Mouse (Mus musculus) limb, embryonic 14.5 days (tissue): ENCODE results near the gene Ttc21a. TPM values are rescaled to one million over a fixed set of nuclear protein-coding genes. Genes with fewer than 3 reads are reported as not detected.

ENCODE experiments used
- ATAC-seq: fragments of 200-750 bp; cut with Nextera tagmentation; 2 replicates; pipeline ENCODE4 v1.8.0; 2017; ENCODE audit warnings: low read depth, moderate number of reproducible peaks, moderate TSS enrichment; ENCODE audit not compliant: low FRiP score
- DNase-seq: peaks from one replicate; pipeline ENCODE4 v3.0.0-alpha.2; 2015; ENCODE audit warnings: low spot score
- H3K27ac ChIP-seq: fragments of 300-500 bp; sonication (generic); replicated peaks from 2 replicates; pipeline ENCODE4 v1.5.1; 2014; ENCODE audit warnings: low read depth, mild to moderate bottlenecking, low read length, moderate library complexity, mixed read lengths
- H3K27me3 ChIP-seq: fragments of 300-500 bp; sonication (generic); 2 replicates; pipeline ENCODE4 v1.6.1; 2014; ENCODE audit warnings: low read length, mixed read lengths; ENCODE audit not compliant: control insufficient read depth, insufficient read depth
- H3K36me3 ChIP-seq: fragments of 300-500 bp; sonication (generic); 2 replicates; pipeline ENCODE4 v1.6.1; 2014; ENCODE audit warnings: mild to moderate bottlenecking, low read length, moderate library complexity, mixed read lengths; ENCODE audit not compliant: control insufficient read depth, insufficient read depth
- H3K4me1 ChIP-seq: fragments of 300-500 bp; sonication (generic); 2 replicates; pipeline ENCODE4 v1.6.1; 2014; ENCODE audit warnings: antibody characterized with exemption, low read length, mixed read lengths; ENCODE audit not compliant: control insufficient read depth, insufficient read depth
- H3K4me2 ChIP-seq: fragments of 300-500 bp; sonication (generic); replicated peaks from 2 replicates; pipeline ENCODE4 v1.6.1; 2014; ENCODE audit warnings: low read depth, mild to moderate bottlenecking, low read length, moderate library complexity; ENCODE audit not compliant: severe bottlenecking
- H3K4me3 ChIP-seq: fragments of 300-500 bp; sonication (generic); replicated peaks from 2 replicates; pipeline ENCODE4 v1.5.1; 2014; ENCODE audit warnings: low read length
- H3K9ac ChIP-seq: fragments of 300-500 bp; sonication (generic); 2 replicates; pipeline ENCODE4 v1.6.1; 2014; ENCODE audit warnings: mild to moderate bottlenecking, low read depth, low read length, moderate library complexity; ENCODE audit not compliant: severe bottlenecking
- H3K9me3 ChIP-seq: fragments of 300-500 bp; sonication (generic); 2 replicates; pipeline ENCODE4 v1.6.1; 2016; ENCODE audit warnings: low read length; ENCODE audit not compliant: control insufficient read depth
- POLR2A ChIP-seq: fragments of 200-500 bp; IDR thresholded peaks from 2 replicates; pipeline ENCODE4 v1.8.0; 2012; ENCODE audit warnings: inconsistent platforms, mild to moderate bottlenecking, moderate library complexity, borderline replicate concordance; ENCODE audit not compliant: insufficient read depth, insufficient read length; ENCODE audit errors: extremely low read depth
- WGBS: fragments of 180-500 bp; shearing (Covaris S2); extraction: QIAGEN DNeasy Blood & Tissue Kit; methylation state at CpG from one replicate; pipeline ENCODE4 v1.1.7; 2014; 5-methylcytosine and 5-hydroxymethylcytosine counted together
- polyA plus RNA-seq, 2 experiments: library from polyadenylated mRNA; depleted of rRNA in 1 of 2; stranded (reverse) in 1 of 2; unstranded in 1 of 2; fragments of >200 nt; fragmentation: Nextera tagmentation in 1 of 2; extraction: Ambion mirVana in 1 of 2; gene quantifications; 2 replicates each; pipeline versions ENCODE4 v1.2.1 to v1.2.3; 2012 to 2014

Ttc21a gene
- polyA plus RNA-seq (2012; rRNA removed) (0.34 and 0.35 TPM in 2 replicates), polyA plus RNA-seq (2014; fragmentation: Nextera tagmentation; extraction: Ambion mirVana) (0.10 and 0.21 TPM in 2 replicates)

DNA sequence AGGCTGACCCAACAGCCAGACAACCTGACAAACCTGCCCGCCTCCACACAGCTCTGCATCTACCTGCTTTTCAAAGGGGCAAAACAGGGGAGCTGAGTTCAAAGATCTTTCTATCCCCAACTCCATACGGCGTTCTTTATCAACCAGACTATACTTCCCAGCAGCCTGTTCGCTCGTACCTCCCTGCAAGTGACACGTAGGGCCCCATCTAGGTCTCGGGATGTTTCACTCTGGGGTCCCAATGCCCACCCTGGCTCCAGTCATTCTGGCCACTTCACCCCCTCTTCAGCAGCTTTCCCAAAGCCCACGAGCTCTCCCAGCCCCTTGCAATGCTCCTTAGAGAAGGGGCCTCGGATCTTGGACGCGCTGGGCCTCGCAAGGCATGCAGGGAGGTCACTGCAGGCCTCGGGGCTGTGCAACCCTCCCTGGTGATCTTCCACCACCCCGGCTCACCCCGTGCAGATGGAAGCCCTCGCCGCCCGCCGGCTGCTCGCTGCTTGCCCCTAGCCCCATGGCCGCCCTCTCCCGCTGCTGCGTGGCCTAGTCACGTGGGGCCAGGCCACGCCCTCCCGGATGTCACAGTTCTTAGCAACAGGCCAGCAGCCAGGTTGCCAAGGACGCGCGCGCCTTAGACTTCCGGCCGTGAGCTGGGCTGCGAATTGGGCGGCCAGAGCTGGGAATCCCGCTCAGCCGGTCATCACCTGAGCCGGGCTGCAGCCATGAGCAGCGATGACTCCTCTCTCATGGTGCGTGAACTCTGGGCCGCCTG is at the start of gene Ttc21a, which contains the start of gene Gorasp1:
TSS of gene Ttc21a (plus strand) at position 602 of the 769 bp plus-strand sequence.
TSS of gene Gorasp1 (minus strand) at position 561 of the 769 bp plus-strand sequence.
- WGBS: 3% methylated on average over 38 of the region's 40 CpGs
- TF ChIP-seq POLR2A: peak; percentile 85; the same call in 1 of the 2 replicates
- Histone ChIP-seq H3K27me3 (no peaks in the 10 kb centered on the region), H3K9me3 (no peaks in the 10 kb centered on the region), H3K4me2 (peak within 1 kb of the TSS; percentile 76), H3K4me3 (peak within 1 kb of the TSS; percentile 71), H3K9ac (peak within 1 kb of the TSS; percentile 73), H3K36me3 (peaks cover 8% of the 10 kb centered on the region), H3K27ac (peak within 1 kb of the TSS; percentile 52), H3K4me1 (peaks cover 22% of the 10 kb centered on the region; the same call in 1 of the 2 replicates)
- peak; percentile 97 for ATAC-seq
- peak; percentile 95 for DNase-seq

DNA sequence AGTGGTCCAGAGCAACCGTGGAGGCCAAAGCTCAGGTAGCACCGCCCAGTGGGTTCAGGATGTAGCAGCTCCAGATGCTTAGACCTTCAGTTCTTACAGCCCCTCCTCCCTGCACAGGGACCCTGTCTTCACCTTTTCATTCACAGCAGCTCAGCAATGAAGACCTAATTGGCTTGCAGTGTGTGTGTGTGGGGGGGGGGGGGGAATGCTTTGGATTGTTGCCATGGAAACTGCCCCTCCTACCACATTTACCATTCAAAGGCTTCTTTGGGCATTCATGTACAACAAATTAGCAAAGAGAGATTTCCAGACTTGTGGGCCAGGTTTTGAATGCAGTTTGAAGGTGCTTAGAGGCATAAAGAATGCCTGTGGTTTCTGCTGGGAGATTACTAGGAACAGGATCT is 48.6 kb upstream of the Ttc21a start:
- H3K9me3 ChIP-seq: no peaks in the 10 kb centered on the region
- no peak overlapping the region for H3K4me2 ChIP-seq
- DNase-seq: no peak
- TF ChIP-seq POLR2A: no peak
- H3K36me3 ChIP-seq: no peaks in the 10 kb centered on the region
- H3K27ac ChIP-seq: no peak overlapping the region
- H3K4me3 ChIP-seq: no peak overlapping the region
- H3K27me3 ChIP-seq: no peaks in the 10 kb centered on the region
- ATAC-seq: no peak
- H3K9ac ChIP-seq: no peak overlapping the region
- 47% methylated on average over 2 of the region's 2 CpGs for WGBS
- no peaks in the 10 kb centered on the region for H3K4me1 ChIP-seq

DNA sequence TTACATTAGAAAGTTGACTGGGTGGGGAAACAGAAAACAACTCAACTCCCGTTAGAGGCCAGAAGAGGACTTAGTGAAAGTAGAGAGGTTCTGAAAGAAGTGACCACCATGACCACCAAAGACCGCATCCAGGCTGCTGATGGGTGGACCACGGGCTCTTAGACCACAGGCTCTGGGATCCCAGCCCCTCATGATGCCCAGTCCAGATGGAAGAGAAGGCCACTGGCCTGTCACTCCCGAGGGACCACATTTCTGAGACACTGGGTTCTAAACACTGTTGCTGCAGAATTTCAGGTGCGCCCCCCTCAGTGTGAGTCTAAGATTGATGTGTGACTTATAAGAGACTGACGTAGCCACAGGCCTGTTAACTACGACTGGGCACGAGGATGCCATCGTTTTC is 48.0 kb upstream of the Ttc21a start:
- TF ChIP-seq POLR2A: no peak
- H3K36me3 ChIP-seq: no peaks in the 10 kb centered on the region
- no peak overlapping the region for H3K9ac ChIP-seq
- H3K27me3 ChIP-seq: no peaks in the 10 kb centered on the region
- no peaks in the 10 kb centered on the region for H3K9me3 ChIP-seq
- 75% methylated on average over 9 of the region's 9 CpGs for WGBS
- H3K4me3 ChIP-seq: no peak overlapping the region
- H3K4me2 ChIP-seq: no peak overlapping the region
- peaks cover 3% of the 10 kb centered on the region for H3K4me1 ChIP-seq
- ATAC-seq (no peak), DNase-seq (no peak)
- no peak overlapping the region for H3K27ac ChIP-seq

DNA sequence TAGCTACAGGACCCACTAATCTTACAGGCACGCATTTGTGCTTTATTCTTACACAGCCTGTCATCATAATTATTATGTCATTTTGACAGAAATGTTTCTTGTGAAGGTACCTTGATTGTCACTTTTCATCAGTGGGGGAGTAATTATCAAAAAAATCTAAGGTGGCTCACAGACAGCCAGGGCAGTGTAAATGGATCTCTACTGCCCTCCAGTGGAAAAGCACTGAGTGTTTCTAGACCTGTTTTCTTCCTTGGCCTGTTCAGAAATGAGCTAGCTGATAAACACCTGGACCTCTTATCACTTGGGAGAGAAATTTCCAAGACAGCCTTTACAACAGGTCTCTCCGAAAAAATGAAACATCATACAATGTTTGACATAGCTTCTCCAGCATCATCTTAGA is 46.7 kb upstream of the Ttc21a start:
- Histone ChIP-seq H3K4me1 (peaks cover 6% of the 10 kb centered on the region), H3K9ac (no peak overlapping the region), H3K27ac (no peak overlapping the region), H3K4me2 (no peak overlapping the region), H3K36me3 (no peaks in the 10 kb centered on the region), H3K27me3 (no peaks in the 10 kb centered on the region), H3K4me3 (no peak overlapping the region), H3K9me3 (no peaks in the 10 kb centered on the region)
- WGBS: 53% methylated on average over 2 of the region's 2 CpGs
- TF ChIP-seq POLR2A: no peak
- peak; percentile 57 for DNase-seq
- ATAC-seq: no peak

DNA sequence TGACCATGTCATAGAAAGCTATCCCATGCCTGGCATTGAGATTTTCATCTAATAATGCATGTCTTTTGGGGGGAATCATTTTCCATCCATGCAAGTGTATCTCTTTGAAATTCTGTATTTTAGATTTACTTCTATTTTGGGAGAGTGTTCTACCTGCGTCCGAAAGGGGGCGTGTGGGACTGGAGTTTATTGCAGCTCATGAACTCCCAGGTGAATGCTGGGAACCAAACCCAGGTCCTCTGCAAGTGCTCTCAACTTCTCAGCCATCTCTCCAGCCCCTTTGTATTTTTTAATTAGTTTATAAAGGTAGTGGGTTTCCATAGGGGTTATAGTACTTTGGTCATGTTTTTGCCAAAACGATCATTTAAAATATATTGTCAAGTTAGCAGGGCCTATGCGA is 43.5 kb upstream of the Ttc21a start:
- ATAC-seq (no peak), DNase-seq (no peak)
- Histone ChIP-seq H3K4me2 (peak overlapping the region; percentile 90; the same call in 1 of the 2 replicates), H3K4me1 (peaks cover 10% of the 10 kb centered on the region), H3K27ac (no peak overlapping the region), H3K9me3 (no peaks in the 10 kb centered on the region), H3K4me3 (peak overlapping the region; percentile 88; the same call in 1 of the 2 replicates), H3K36me3 (no peaks in the 10 kb centered on the region), H3K27me3 (no peaks in the 10 kb centered on the region), H3K9ac (peak overlapping the region; percentile 54; the same call in 1 of the 2 replicates)
- no peak for TF ChIP-seq POLR2A
- 86% methylated on average over 5 of the region's 5 CpGs for WGBS
